Mouse (Mus musculus) liver, postnatal 0 days (tissue): ENCODE results near the gene H2-M10.6.

Experiments used
- CTCF ChIP-seq: sonication (generic); IDR thresholded peaks from 2 replicates; pipeline ENCODE4 v1.5.1; 2016; ENCODE audit warnings: antibody characterized with exemption, low read depth
- EP300 ChIP-seq: IDR thresholded peaks from 2 replicates; pipeline ENCODE4 v1.6.1; 2016; ENCODE audit warnings: antibody characterized with exemption, low read depth, mild to moderate bottlenecking

DNA sequence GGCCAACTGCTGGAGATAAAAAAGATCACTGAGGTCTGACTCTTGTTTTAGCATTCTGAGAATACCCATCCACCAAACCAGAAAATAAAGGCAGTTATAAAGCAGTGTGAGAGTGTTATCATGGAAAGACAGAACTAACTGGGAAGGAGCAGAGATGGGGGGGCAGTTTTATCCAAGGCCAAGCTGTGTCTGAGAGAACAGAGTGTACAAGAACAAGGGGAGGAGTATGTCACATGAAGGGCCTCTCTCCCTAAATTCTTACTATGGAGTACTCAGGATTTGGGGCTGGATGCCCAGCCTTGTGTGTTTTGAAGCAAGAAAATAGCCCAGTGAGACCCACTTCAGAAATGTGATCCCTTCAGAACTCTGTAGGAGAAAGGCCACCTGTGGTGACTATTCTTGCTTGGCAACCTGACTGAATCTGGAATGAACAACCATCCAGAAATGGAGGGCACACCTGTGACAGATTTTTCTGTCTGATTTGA lies 29.0 kb downstream of the H2-M10.6 start:
- TF ChIP-seq CTCF (no peak), EP300 (peak; percentile 13; the same call in 1 of the 2 replicates)
